10 mouse cellular contexts compared by ENCODE assay signal in genomic region chr2:174344996-174345395, GRCm38 (mm10). TPM values are rescaled to one million over a fixed set of nuclear protein-coding genes. Genes with fewer than 3 reads are reported as not detected.
DNase-seq lines count a peak whose midpoint lies in the region; ATAC-seq and TF ChIP-seq lines count a peak whose summit lies in the region.
"Had no signal": no experiment of that assay in that cellular context is flagged by ENCODE, and none has a peak within 500 bp of the region (broad histone marks: within the 10 kb centered on the region; RNA-seq: fewer than 3 reads in every experiment).

No protein-coding gene starts in this region.

- peak overlapping the region; percentile 90 for H3K27ac ChIP-seq in heart, adult 2 months
- peak overlapping the region; percentile 66 for H3K27ac ChIP-seq in brown adipose tissue, adult 24 weeks (replicated peaks; ENCODE audit: low read depth, low read length)
- H3K27ac ChIP-seq in limb, embryonic 14.5 days (replicated peaks; ENCODE audit: low read depth, low read length) = 0 out of 2 replicates have a peak overlapping the region, but pooled peaks have one; percentile 62

- peak overlapping the region; percentile 13 for H3K9ac ChIP-seq in heart, adult 2 months (ENCODE audit: low read depth, low read length)
- no peak overlapping the region for H3K9ac ChIP-seq in limb, embryonic 14.5 days (ENCODE audit: low read depth, low read length, severe bottlenecking)
- H3K9ac ChIP-seq: midbrain, embryonic 13.5 days had no signal

- TF ChIP-seq EP300 in heart, adult 2 months (IDR thresholded peaks at IDR 0.05; ENCODE audit: insufficient read depth, low read depth, low read length) = no peak

- peaks cover 47% of the 10 kb centered on the region for H3K36me3 ChIP-seq in heart, adult 2 months (ENCODE audit: control insufficient read depth, insufficient read depth, low read length)
- H3K36me3 ChIP-seq in limb, embryonic 14.5 days (ENCODE audit: control insufficient read depth, insufficient read depth, low read length) = peaks cover 55% of the 10 kb centered on the region

- WGBS in heart, adult 2 months = 79% methylated on average over 16 of the region's 16 CpGs
- whole genome bisulfite sequencing in limb, embryonic 14.5 days = 95% methylated on average over 16 of the region's 16 CpGs

- peaks cover 31% of the 10 kb centered on the region for H3K4me1 ChIP-seq in heart, adult 2 months (ENCODE audit: control insufficient read depth, insufficient read depth, low read length)
- H3K4me1 ChIP-seq in brown adipose tissue, adult 24 weeks (ENCODE audit: control insufficient read depth, insufficient read depth, insufficient read length, low read length) = peaks cover 34% of the 10 kb centered on the region
- H3K4me1 ChIP-seq in limb, embryonic 14.5 days (ENCODE audit: control insufficient read depth, insufficient read depth, low read length) = peaks cover 45% of the 10 kb centered on the region

- peaks cover 8% of the 10 kb centered on the region for H3K79me2 ChIP-seq in heart, adult 2 months (replicated peaks; ENCODE audit: control insufficient read depth, insufficient read depth, low read length)

- peaks cover 4% of the 10 kb centered on the region; the same call in 1 of the 2 replicates for H3K9me3 ChIP-seq in limb, embryonic 14.5 days (ENCODE audit: control insufficient read depth, low read length)
- H3K9me3 ChIP-seq: midbrain, embryonic 13.5 days had no signal

- no peak for DNase-seq in heart, adult 2 months
- DNase-seq in heart, adult 8-10 months (ENCODE audit: low spot score) = no peak
- DNase-seq in layer of hippocampus, adult 9-11 months = peak; percentile 12
- DNase-seq in layer of hippocampus, adult 18-20 months (ENCODE audit: low spot score in 2 of 2) = no peak
- no peak for DNase-seq in limb, embryonic 14.5 days (ENCODE audit: low spot score)
- DNase-seq in urinary bladder, postnatal 4 days (ENCODE audit: low spot score in 2 of 2) = no peak
- DNase-seq in lung, postnatal 4 days = no peak
- DNase-seq: cerebellum, adult 9-11 months had no signal

- no peak for TF ChIP-seq CTCF in heart, adult 2 months (IDR thresholded peaks at IDR 0.05)

- ATAC-seq in limb, embryonic 14.5 days (ENCODE audit: low FRiP score, low read depth) = no peak
- ATAC-seq: midbrain, embryonic 13.5 days had no signal

- no peak overlapping the region for H3K4me2 ChIP-seq in limb, embryonic 14.5 days (replicated peaks; ENCODE audit: low read depth, low read length, severe bottlenecking)
- H3K4me2 ChIP-seq: midbrain, embryonic 13.5 days had no signal

- no peak for TF ChIP-seq POLR2A in heart, adult 2 months (IDR thresholded peaks at IDR 0.05; ENCODE audit: insufficient read depth, low read depth, low read length)
- no peak for TF ChIP-seq POLR2A in limb, embryonic 14.5 days (IDR thresholded peaks at IDR 0.05; ENCODE audit: borderline replicate concordance, extremely low read depth, insufficient read depth, insufficient read length)

- no peaks in the 10 kb centered on the region for H3K27me3 ChIP-seq in heart, adult 2 months (ENCODE audit: control insufficient read depth, insufficient read depth, low read length)
- no peaks in the 10 kb centered on the region for H3K27me3 ChIP-seq in limb, embryonic 14.5 days (ENCODE audit: control insufficient read depth, insufficient read depth, low read length)
- H3K27me3 ChIP-seq: midbrain, embryonic 13.5 days had no signal

- intact Hi-C loops in heart, adult 2 months (cut with DNase I) = no loop called here

- peak overlapping the region; percentile 32; the same call in 1 of the 2 replicates for H3K4me3 ChIP-seq in heart, adult 2 months
- H3K4me3 ChIP-seq in brown adipose tissue, adult 24 weeks (ENCODE audit: insufficient read depth, low read depth, low read length) = no peak overlapping the region
- no peak overlapping the region for H3K4me3 ChIP-seq in limb, embryonic 14.5 days (replicated peaks; ENCODE audit: low read length)
- H3K4me3 ChIP-seq: midbrain, embryonic 13.5 days had no signal

RNA-seq across cellular contexts. Expression of gene Gm20721, which starts 1.5 kb away (rescaled TPM):
- 1 to 10 TPM; 1.6 to 1.8 TPM for total RNA-seq in heart, adult 2 months (2021)
- 0.12 TPM in 1 of 2 replicates, not detected in the other for polyA plus RNA-seq in heart, adult 2 months (2012; rRNA removed)
- total RNA-seq in heart, adult 8-10 months (2022) = 1 to 10 TPM; 1.3 to 1.7 (median 1.5) TPM
- 1 to 10 TPM; 3.1 to 3.2 TPM for total RNA-seq in layer of hippocampus, adult 18-20 months (2021)
- polyA plus RNA-seq in brown adipose tissue, adult 24 weeks (2012; ENCODE audit: insufficient read depth, insufficient read length, missing spikeins) = 15.6 and 22.2 TPM in 2 replicates
- polyA plus RNA-seq in limb, embryonic 14.5 days (2012; rRNA removed) = 0.65 and 0.73 TPM in 2 replicates
- 11.7 and 13.4 TPM in 2 replicates for polyA plus RNA-seq in limb, embryonic 14.5 days (2014; fragmentation: Nextera tagmentation; extraction: Ambion mirVana)
